Mouse (Mus musculus): ENCODE data around the gene Tubb3. TPM values are rescaled to one million over a fixed set of nuclear protein-coding genes. Genes with fewer than 3 reads are reported as not detected.
"Not testable (repeated sequence)": the region's sequence is repeated elsewhere in the genome, so short reads cannot be mapped to it uniquely, and the experiment has no call there.

Tubb3 gene
- total RNA-seq, 2 experiments from 2014 or later = not detected

- TF ChIP-seq CTCF (IDR thresholded peaks at IDR 0.05) = no peak
- no peak overlapping the region for H3K4me3 ChIP-seq
- no peak for DNase-seq
- intact Hi-C loops (cut with DNase I) = no loop called here
- no peak overlapping the region for H3K27ac ChIP-seq
Measured at GRCm38 (mm10) chr8:123402730-123403326, 8.4 kb upstream of the Tubb3 start.

GRCm38 (mm10) chr8:123404521-123404920 lies 6.7 kb upstream of the Tubb3 start:
- H3K27ac ChIP-seq = no peak overlapping the region
- no peak for DNase-seq
- intact Hi-C loops (cut with DNase I) = no loop called here
- no peak for TF ChIP-seq CTCF (IDR thresholded peaks at IDR 0.05)
- no peak overlapping the region for H3K4me3 ChIP-seq

- peak within 1 kb of the TSS; percentile 40 for H3K4me3 ChIP-seq
- peak; percentile 72 for DNase-seq
- peak; percentile 95 for TF ChIP-seq CTCF (IDR thresholded peaks at IDR 0.05)
- no peak within 1 kb of the TSS for H3K27ac ChIP-seq
- intact Hi-C loops (cut with DNase I) = no loop called here
Measured at GRCm38 (mm10) chr8:123406786-123407185, 4.4 kb upstream of the Tubb3 start, which contains the start of gene Mc1r. Mc1r (plus strand) TSS chr8:123407107.

GRCm38 (mm10) chr8:123407612-123408011 lies 3.6 kb upstream of the Tubb3 start:
- no peak overlapping the region for H3K27ac ChIP-seq
- DNase-seq = peak; percentile 11
- TF ChIP-seq CTCF (IDR thresholded peaks at IDR 0.05) = no peak
- intact Hi-C loops (cut with DNase I) = no loop called here
- H3K4me3 ChIP-seq = no peak overlapping the region

- intact Hi-C loops (cut with DNase I) = no loop called here
- no peak overlapping the region for H3K27ac ChIP-seq
Measured at GRCm38 (mm10) chr8:123408586-123409544, 2.4 kb upstream of the Tubb3 start.

GRCm38 (mm10) chr8:123410049-123410587 lies 1.1 kb upstream of the Tubb3 start:
- DNase-seq = peak; percentile 62
- intact Hi-C loops (cut with DNase I) = no loop called here
- Histone ChIP-seq H3K27ac (no peak overlapping the region), H3K4me3 (no peak overlapping the region)
- no peak for TF ChIP-seq CTCF (IDR thresholded peaks at IDR 0.05)

More at GRCm38 (mm10) chr8:123408586-123409544, 2.4 kb upstream of the Tubb3 start:
- no peak overlapping the region for H3K4me3 ChIP-seq
- TF ChIP-seq CTCF (IDR thresholded peaks at IDR 0.05) = no peak
- DNase-seq = peak; percentile 17

- DNase-seq = peak; percentile 15
- intact Hi-C loops (cut with DNase I) = no loop called here
- TF ChIP-seq CTCF (IDR thresholded peaks at IDR 0.05) = no peak
- H3K4me3 ChIP-seq = peak overlapping the region; percentile 57
- H3K27ac ChIP-seq = no peak overlapping the region
Measured at GRCm38 (mm10) chr8:123410788-123411187, 436 bp upstream of the Tubb3 start.

- DNase-seq = no peak
- Histone ChIP-seq H3K27ac (no peak overlapping the region), H3K4me3 (peak overlapping the region; percentile 57)
- intact Hi-C loops (cut with DNase I) = no loop called here
- TF ChIP-seq CTCF (IDR thresholded peaks at IDR 0.05) = no peak
Measured at GRCm38 (mm10) chr8:123411781-123412327, 630 bp downstream of the Tubb3 start.

- intact Hi-C loops (cut with DNase I) = no loop called here
- H3K4me3 ChIP-seq = no peak overlapping the region
- no peak overlapping the region for H3K27ac ChIP-seq
- peak; percentile 16 for DNase-seq
- no peak for TF ChIP-seq CTCF (IDR thresholded peaks at IDR 0.05)
Measured at GRCm38 (mm10) chr8:123412560-123413170, 1.4 kb downstream of the Tubb3 start.

- no peak for TF ChIP-seq CTCF (IDR thresholded peaks at IDR 0.05)
- Histone ChIP-seq H3K4me3 (no peak overlapping the region), H3K27ac (no peak overlapping the region)
- intact Hi-C loops (cut with DNase I) = no loop called here
- no peak for DNase-seq
Measured at GRCm38 (mm10) chr8:123414255-123414654, 3.0 kb downstream of the Tubb3 start.

GRCm38 (mm10) chr8:123414997-123415696 lies 3.9 kb downstream of the Tubb3 start:
- H3K27ac ChIP-seq; DNase-seq; H3K4me3 ChIP-seq; intact Hi-C loops (cut with DNase I): not testable (repeated sequence)
